Mouse (Mus musculus): ENCODE data around the gene Supt16. TPM values are rescaled to one million over a fixed set of nuclear protein-coding genes. Genes with fewer than 3 reads are reported as not detected.

Supt16 gene
- 10 to 100 TPM; 50.2 to 50.9 TPM for total RNA-seq (2021)

GRCm38 (mm10) chr14:52197156-52197878 is at the start of gene Supt16:
Gene Supt16 (minus strand): TSS chr14:52197416.
- DNase-seq (ENCODE audit: extremely low spot score in 1 of 2, low spot score in 1 of 2), result peak; percentile 64 to 79

DNA sequence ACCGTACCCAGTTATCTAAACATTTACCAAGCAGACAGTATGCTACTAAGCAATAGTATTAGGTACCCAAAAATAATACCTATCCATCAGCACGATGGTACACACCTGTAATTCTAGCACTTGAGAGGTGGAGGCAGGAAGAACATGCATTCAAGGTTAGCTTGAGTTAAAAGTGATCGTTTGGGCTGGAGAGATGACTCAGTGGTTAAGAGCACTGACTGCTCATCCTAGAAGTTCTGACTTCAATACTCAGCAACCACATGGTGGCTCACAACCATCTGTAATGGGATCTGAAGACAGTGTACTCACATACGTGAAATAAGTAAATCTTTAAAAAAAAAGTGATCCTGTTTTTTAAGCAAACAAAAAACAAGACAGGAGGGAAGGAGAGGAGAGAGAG is 48.9 kb upstream of the Supt16 start:
- no peak for DNase-seq (ENCODE audit: extremely low spot score in 1 of 2, low spot score in 1 of 2)

DNA sequence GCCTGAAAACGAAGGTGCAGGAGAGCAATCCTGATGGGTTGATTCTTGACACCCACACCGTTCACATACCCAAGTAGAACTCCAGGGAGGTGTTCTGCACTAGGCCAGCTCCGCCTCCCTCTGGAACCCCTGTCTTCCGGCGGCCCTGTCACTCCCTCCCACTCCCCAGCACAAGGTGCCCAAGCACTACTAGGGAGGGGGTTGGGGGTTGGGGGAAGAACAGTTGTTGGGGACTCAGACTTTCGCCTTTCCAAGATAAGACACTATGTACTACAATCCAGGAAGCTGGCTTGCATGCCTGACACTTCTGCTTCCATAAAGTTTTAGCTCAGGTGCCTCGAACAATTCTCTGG is 47.5 kb upstream of the Supt16 start:
- no peak for DNase-seq (ENCODE audit: extremely low spot score in 1 of 2, low spot score in 1 of 2)

DNA sequence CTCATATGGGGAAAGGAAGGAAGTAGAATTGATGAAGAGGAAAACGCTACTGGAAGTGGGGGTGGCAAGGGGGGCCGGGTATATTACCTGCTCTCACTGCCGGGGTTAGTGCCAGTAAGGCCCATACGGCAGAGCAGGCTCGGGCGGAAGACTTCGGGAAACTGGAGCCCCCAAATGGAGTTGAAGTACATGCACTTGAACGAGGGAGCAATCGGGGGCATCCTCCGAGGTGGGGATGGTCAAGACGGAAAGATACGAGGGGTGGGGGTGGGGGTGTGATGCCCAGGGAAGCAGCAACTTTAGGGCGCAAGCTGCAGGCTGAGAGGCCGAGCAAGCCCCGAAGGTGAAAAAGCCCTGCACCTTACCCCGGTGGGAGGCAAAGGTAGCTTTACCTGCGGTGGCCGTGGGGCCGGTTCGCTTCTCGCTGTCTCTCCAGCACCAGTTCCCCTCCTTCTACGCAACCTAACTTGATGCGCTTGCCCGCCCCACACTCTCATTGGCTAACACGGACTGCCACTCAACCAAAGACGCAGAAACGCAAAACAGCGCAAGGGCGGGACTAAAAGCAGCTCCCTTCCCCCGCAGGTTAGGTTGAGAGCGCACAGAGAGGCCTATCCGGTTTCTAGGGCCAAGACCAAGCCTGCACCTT is 46.9 kb upstream of the Supt16 start:
- DNase-seq (ENCODE audit: extremely low spot score in 1 of 2, low spot score in 1 of 2), result peak; percentile 94 to 99

DNA sequence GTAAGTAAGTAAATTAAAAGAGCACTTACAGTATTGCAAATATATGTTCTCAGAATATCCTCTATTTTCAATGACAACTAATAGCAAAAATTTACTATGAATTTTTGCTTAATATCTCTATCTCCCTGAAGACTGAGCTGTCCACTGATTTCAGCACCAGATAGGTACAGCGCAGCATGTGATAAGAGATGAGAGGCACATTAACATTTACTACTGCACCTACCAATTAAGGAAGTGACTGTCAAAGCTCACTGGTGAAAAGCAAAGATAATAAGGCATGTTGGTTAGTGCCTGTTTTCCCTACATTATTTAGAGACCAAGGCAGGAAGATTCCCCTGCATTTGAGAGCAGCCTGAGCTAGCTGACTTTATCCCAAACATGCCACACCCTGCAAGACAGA is 39.0 kb upstream of the Supt16 start:
- DNase-seq (ENCODE audit: extremely low spot score in 1 of 2, low spot score in 1 of 2), result no peak

GRCm38 (mm10) chr14:52235165-52235564 is 37.9 kb upstream of the Supt16 start:
- DNase-seq (ENCODE audit: extremely low spot score in 1 of 2, low spot score in 1 of 2), result no peak

DNA sequence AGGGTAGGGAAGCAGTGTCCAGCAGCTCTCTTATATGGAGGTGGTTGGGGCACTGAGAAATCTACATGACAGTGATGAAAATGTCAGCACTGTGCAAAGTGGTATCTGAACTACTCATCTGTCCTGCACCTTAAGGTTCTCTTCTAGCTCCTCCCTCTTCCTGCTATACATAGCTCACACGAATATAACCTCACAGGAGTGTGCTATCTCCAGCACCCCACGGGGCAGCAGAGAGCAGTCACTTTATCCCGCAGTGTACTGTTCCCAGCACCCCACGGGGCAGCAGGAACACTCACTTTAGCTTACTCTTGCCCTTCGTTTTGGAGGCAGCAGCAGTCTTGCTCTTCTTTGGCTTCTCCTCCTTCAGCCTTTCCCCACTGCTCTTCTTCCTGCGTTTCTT is 35.0 kb upstream of the Supt16 start:
- no peak for DNase-seq (ENCODE audit: extremely low spot score in 1 of 2, low spot score in 1 of 2)

- DNase-seq (ENCODE audit: extremely low spot score in 1 of 2, low spot score in 1 of 2), result no peak
Observed at GRCm38 (mm10) chr14:52225972-52226371, 28.8 kb upstream of the Supt16 start.

GRCm38 (mm10) chr14:52217261-52217660 is 20.0 kb upstream of the Supt16 start:
- no peak for DNase-seq (ENCODE audit: extremely low spot score in 1 of 2, low spot score in 1 of 2)

DNA sequence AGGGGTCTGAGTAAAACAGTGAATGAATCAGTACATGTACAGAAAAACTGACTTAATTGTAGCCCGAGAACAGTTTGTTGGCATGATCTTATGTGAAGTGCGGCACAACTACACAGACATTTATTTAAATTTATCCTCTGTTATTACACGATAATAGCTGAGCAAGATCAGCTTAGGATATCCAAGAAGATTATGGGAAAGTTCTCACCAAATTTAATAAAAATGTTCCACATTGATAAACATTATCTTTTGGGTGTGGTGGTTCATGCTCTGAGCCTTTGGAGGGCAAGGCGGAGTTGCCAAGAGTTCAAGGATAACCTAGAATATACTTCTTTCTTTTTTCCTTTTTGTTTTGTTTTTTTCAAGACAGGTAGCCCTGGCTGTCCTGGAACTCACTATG is 2.2 kb upstream of the Supt16 start:
- DNase-seq (ENCODE audit: extremely low spot score in 1 of 2, low spot score in 1 of 2), result no peak

DNA sequence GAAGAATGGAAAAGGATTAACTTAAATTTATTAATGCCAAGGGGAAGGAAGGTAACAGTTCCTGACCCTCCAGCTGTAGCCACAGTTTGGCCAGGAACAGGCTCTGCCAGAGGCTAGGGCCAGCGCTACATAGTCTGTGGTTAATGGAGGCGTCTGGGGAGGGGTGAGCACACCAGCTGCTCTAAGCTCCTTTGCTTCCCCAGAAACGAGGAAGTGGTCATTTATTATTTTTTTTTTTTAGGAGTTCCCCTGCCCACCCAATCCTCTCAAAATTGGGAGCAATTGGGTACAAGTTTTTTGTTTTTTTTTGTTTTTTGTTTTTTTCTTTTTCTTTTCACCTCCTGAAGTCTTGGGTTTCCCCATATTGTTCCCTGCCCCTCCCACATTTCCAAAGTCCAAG is 925 bp upstream of the Supt16 start:
- no peak for DNase-seq (ENCODE audit: extremely low spot score in 1 of 2, low spot score in 1 of 2)

- DNase-seq (ENCODE audit: extremely low spot score in 1 of 2, low spot score in 1 of 2), result peak; percentile 11 to 15
Observed at GRCm38 (mm10) chr14:52196230-52197155, 723 bp downstream of the Supt16 start.

DNA sequence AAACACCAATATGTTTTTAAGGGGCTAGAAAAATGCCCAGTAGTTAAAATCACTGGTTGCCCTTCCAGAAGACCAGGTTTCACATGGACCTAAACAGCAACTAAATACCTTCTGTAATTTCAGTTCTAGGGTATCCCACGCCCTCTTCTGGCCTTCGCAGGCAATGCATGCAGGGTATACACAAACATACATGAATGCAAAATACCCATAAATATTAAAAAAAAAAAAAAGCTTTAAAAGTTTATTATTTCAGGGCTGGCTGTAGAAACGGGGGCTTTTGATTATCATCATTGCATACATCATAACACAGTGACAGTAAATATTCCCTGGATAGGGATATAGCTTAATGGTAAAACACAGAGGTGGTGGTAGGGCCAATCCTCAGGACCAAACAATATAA is 1.5 kb downstream of the Supt16 start:
- peak in 1 of 2 experiments; percentile 31 for DNase-seq (ENCODE audit: extremely low spot score in 1 of 2, low spot score in 1 of 2)

DNA sequence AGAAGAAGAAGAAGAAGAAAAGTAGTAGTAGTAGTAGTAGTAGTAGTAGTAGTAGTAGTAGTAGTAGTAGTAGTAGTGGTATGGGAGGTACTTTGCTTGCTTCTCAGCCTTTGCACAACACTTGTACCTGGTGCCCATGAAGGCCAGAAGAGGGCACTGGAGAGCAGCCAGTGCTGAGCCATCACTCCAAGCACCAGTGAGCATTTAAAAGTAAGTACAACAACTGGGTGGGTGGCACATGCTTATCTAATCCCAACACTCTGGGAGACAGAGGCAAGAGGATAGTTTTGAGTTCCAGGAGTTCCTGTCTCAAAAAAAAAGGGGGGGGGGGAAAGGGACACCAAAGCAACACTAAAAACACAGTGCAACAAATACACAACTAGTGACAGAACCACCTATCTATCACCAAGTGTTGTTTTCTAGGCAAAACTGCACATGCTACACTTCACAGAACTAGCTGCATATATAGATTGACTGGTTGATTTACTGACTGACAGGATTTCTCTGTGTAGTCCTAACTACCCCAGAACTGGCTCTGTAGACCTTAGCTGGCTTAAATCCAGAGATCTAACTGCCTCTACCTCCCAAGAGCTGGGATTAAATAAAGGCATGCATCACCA is 6.4 kb downstream of the Supt16 start:
- DNase-seq (ENCODE audit: extremely low spot score in 1 of 2, low spot score in 1 of 2), result peak in 1 of 2 experiments; percentile 24

GRCm38 (mm10) chr14:52189519-52189918 is 7.7 kb downstream of the Supt16 start:
- DNase-seq (ENCODE audit: extremely low spot score in 1 of 2, low spot score in 1 of 2), result no peak

- no peak for DNase-seq (ENCODE audit: extremely low spot score in 1 of 2, low spot score in 1 of 2)
Observed at GRCm38 (mm10) chr14:52188788-52189187, 8.4 kb downstream of the Supt16 start.

GRCm38 (mm10) chr14:52166571-52166970 is 30.6 kb downstream of the Supt16 start:
- DNase-seq (ENCODE audit: extremely low spot score in 1 of 2, low spot score in 1 of 2), result no peak

GRCm38 (mm10) chr14:52160911-52161310 is 36.3 kb downstream of the Supt16 start:
- DNase-seq (ENCODE audit: extremely low spot score in 1 of 2, low spot score in 1 of 2), result no peak

- DNase-seq (ENCODE audit: extremely low spot score in 1 of 2, low spot score in 1 of 2), result no peak
Observed at GRCm38 (mm10) chr14:52155008-52155407, 42.2 kb downstream of the Supt16 start.

- no peak for DNase-seq (ENCODE audit: extremely low spot score in 1 of 2, low spot score in 1 of 2)
Observed at GRCm38 (mm10) chr14:52152613-52153012, 44.6 kb downstream of the Supt16 start.

GRCm38 (mm10) chr14:52152179-52152578 is 45.0 kb downstream of the Supt16 start:
- DNase-seq (ENCODE audit: extremely low spot score in 1 of 2, low spot score in 1 of 2), result peak in 1 of 2 experiments; percentile 9
